Mouse (Mus musculus) layer of hippocampus, adult 2 months (tissue): ENCODE measurements at regions not wholly inside any gene's neighbourhood (a gene's known extent, or its start where the extent isn't known, plus 50 kb on each side); places are given as distances from the start of the nearest gene placed in this dataset.

Experiments
- DNase-seq, 2 experiments: peaks; one replicate each; pipeline ENCODE4 v3.0.0; 2022; ENCODE audit warnings: low spot score in 2 of 2
- H3K27ac ChIP-seq: fragments of 200-600 bp; 2 replicates; pipeline ENCODE4 v1.8.1; 2022
- H3K4me3 ChIP-seq: fragments of 200-600 bp; 2 replicates; pipeline ENCODE4 v1.8.1; 2022; ENCODE audit warnings: mild to moderate bottlenecking
- CTCF ChIP-seq: fragments of 200-600 bp; conservative IDR thresholded peaks from 2 replicates; pipeline ENCODE4 v1.8.1; 2022; ENCODE audit warnings: antibody characterized with exemption, mild to moderate bottlenecking, moderate library complexity

- H3K4me3 ChIP-seq: no peak overlapping the region
- DNase-seq: no peak
- no peak overlapping the region for H3K27ac ChIP-seq
- TF ChIP-seq CTCF: peak; percentile 66
These were observed 1235.8 kb downstream of the Pcdh19 start for GRCm38 (mm10) chrX:132452986-132453385.
